Mouse (Mus musculus): ENCODE data around the gene Rptor. TPM values are rescaled to one million over a fixed set of nuclear protein-coding genes. Genes with fewer than 3 reads are reported as not detected.

Rptor gene
- polyA plus RNA-seq, 1 experiment from 2014 or later: 10.8 TPM

GRCm38 (mm10) chr11:119833877-119834804 lies 231.4 kb downstream of the Rptor start:
- ATAC-seq (ENCODE audit: low FRiP score, low TSS enrichment): no peak
- H3K27ac ChIP-seq (replicated peaks; ENCODE audit: low read depth, low read length): no peak overlapping the region

GRCm38 (mm10) chr11:119836326-119836725 lies 233.6 kb downstream of the Rptor start:
- no peak overlapping the region for H3K4me3 ChIP-seq (replicated peaks; ENCODE audit: low read depth, low read length)
- ATAC-seq (ENCODE audit: low FRiP score, low TSS enrichment) (no peak), DNase-seq (no peak)
- no peak overlapping the region for H3K9ac ChIP-seq (replicated peaks; ENCODE audit: low read length)
- 0 out of 2 replicates have a peak, but pooled peaks cover under 1% of the 10 kb centered on the region for H3K4me1 ChIP-seq (ENCODE audit: control insufficient read depth, insufficient read depth, low read length)
- H3K9me3 ChIP-seq (ENCODE audit: control insufficient read depth, low read length): no peaks in the 10 kb centered on the region
- 80% methylated on average over 3 of the region's 3 CpGs for WGBS
- no peak overlapping the region for H3K27ac ChIP-seq (replicated peaks; ENCODE audit: low read depth, low read length)
- no peak overlapping the region for H3K4me2 ChIP-seq (ENCODE audit: low read length)
- peaks cover 6% of the 10 kb centered on the region; the same call in 1 of the 2 replicates for H3K36me3 ChIP-seq (ENCODE audit: control insufficient read depth, insufficient read depth, low read length)
- no peaks in the 10 kb centered on the region for H3K27me3 ChIP-seq (ENCODE audit: control insufficient read depth, insufficient read depth, low read length)

More at GRCm38 (mm10) chr11:119833877-119834804, 231.4 kb downstream of the Rptor start:
- Histone ChIP-seq H3K9ac (replicated peaks; ENCODE audit: low read length) (no peak overlapping the region), H3K4me2 (ENCODE audit: low read length) (no peak overlapping the region), H3K9me3 (ENCODE audit: control insufficient read depth, low read length) (no peaks in the 10 kb centered on the region), H3K27me3 (ENCODE audit: control insufficient read depth, insufficient read depth, low read length) (no peaks in the 10 kb centered on the region), H3K36me3 (ENCODE audit: control insufficient read depth, insufficient read depth, low read length) (no peaks in the 10 kb centered on the region), H3K4me3 (replicated peaks; ENCODE audit: low read depth, low read length) (no peak overlapping the region), H3K4me1 (ENCODE audit: control insufficient read depth, insufficient read depth, low read length) (0 out of 2 replicates have a peak, but pooled peaks cover 3% of the 10 kb centered on the region)
- WGBS: 84% methylated on average over 16 of the region's 16 CpGs
- DNase-seq: no peak

GRCm38 (mm10) chr11:119837786-119838185 lies 235.1 kb downstream of the Rptor start:
- no peak overlapping the region for H3K27ac ChIP-seq (replicated peaks; ENCODE audit: low read depth, low read length)
- H3K4me1 ChIP-seq (ENCODE audit: control insufficient read depth, insufficient read depth, low read length): no peaks in the 10 kb centered on the region
- no peak overlapping the region for H3K9ac ChIP-seq (replicated peaks; ENCODE audit: low read length)
- peaks cover 6% of the 10 kb centered on the region; the same call in 1 of the 2 replicates for H3K36me3 ChIP-seq (ENCODE audit: control insufficient read depth, insufficient read depth, low read length)
- no peaks in the 10 kb centered on the region for H3K27me3 ChIP-seq (ENCODE audit: control insufficient read depth, insufficient read depth, low read length)
- no peaks in the 10 kb centered on the region for H3K9me3 ChIP-seq (ENCODE audit: control insufficient read depth, low read length)
- no peak overlapping the region for H3K4me2 ChIP-seq (ENCODE audit: low read length)
- no peak overlapping the region for H3K4me3 ChIP-seq (replicated peaks; ENCODE audit: low read depth, low read length)
- no peak for ATAC-seq (ENCODE audit: low FRiP score, low TSS enrichment)
- DNase-seq: no peak
- 91% methylated on average over 1 of the region's 1 CpGs for WGBS

- WGBS: 86% methylated on average over 10 of the region's 10 CpGs
- H3K27me3 ChIP-seq (ENCODE audit: control insufficient read depth, insufficient read depth, low read length): no peaks in the 10 kb centered on the region
- H3K9ac ChIP-seq (replicated peaks; ENCODE audit: low read length): no peak overlapping the region
- no peak for DNase-seq
- H3K36me3 ChIP-seq (ENCODE audit: control insufficient read depth, insufficient read depth, low read length): peaks cover 13% of the 10 kb centered on the region
- no peak for ATAC-seq (ENCODE audit: low FRiP score, low TSS enrichment)
- no peaks in the 10 kb centered on the region for H3K9me3 ChIP-seq (ENCODE audit: control insufficient read depth, low read length)
- peak overlapping the region; percentile 32; the same call in 1 of the 2 replicates for H3K27ac ChIP-seq (replicated peaks; ENCODE audit: low read depth, low read length)
- H3K4me1 ChIP-seq (ENCODE audit: control insufficient read depth, insufficient read depth, low read length): no peaks in the 10 kb centered on the region
- no peak overlapping the region for H3K4me3 ChIP-seq (replicated peaks; ENCODE audit: low read depth, low read length)
- no peak overlapping the region for H3K4me2 ChIP-seq (ENCODE audit: low read length)
Observed at GRCm38 (mm10) chr11:119839411-119840342, 237.0 kb downstream of the Rptor start.

- DNase-seq: no peak
- peaks cover 25% of the 10 kb centered on the region for H3K36me3 ChIP-seq (ENCODE audit: control insufficient read depth, insufficient read depth, low read length)
- H3K4me1 ChIP-seq (ENCODE audit: control insufficient read depth, insufficient read depth, low read length): no peaks in the 10 kb centered on the region
- no peaks in the 10 kb centered on the region for H3K27me3 ChIP-seq (ENCODE audit: control insufficient read depth, insufficient read depth, low read length)
- H3K4me3 ChIP-seq (replicated peaks; ENCODE audit: low read depth, low read length): no peak overlapping the region
- ATAC-seq (ENCODE audit: low FRiP score, low TSS enrichment): no peak
- H3K9me3 ChIP-seq (ENCODE audit: control insufficient read depth, low read length): no peaks in the 10 kb centered on the region
- H3K9ac ChIP-seq (replicated peaks; ENCODE audit: low read length): no peak overlapping the region
- no peak overlapping the region; the same call in 1 of the 2 replicates for H3K27ac ChIP-seq (replicated peaks; ENCODE audit: low read depth, low read length)
- WGBS: 90% methylated on average over 6 of the region's 6 CpGs
- H3K4me2 ChIP-seq (ENCODE audit: low read length): no peak overlapping the region
Observed at GRCm38 (mm10) chr11:119846608-119847007, 243.9 kb downstream of the Rptor start.

GRCm38 (mm10) chr11:119847076-119847475 lies 244.4 kb downstream of the Rptor start:
- no peaks in the 10 kb centered on the region for H3K9me3 ChIP-seq (ENCODE audit: control insufficient read depth, low read length)
- H3K9ac ChIP-seq (replicated peaks; ENCODE audit: low read length): no peak overlapping the region
- H3K27me3 ChIP-seq (ENCODE audit: control insufficient read depth, insufficient read depth, low read length): no peaks in the 10 kb centered on the region
- H3K4me2 ChIP-seq (ENCODE audit: low read length): no peak overlapping the region
- no peak overlapping the region for H3K4me3 ChIP-seq (replicated peaks; ENCODE audit: low read depth, low read length)
- no peak for ATAC-seq (ENCODE audit: low FRiP score, low TSS enrichment)
- no peak for DNase-seq
- peaks cover 29% of the 10 kb centered on the region for H3K36me3 ChIP-seq (ENCODE audit: control insufficient read depth, insufficient read depth, low read length)
- 93% methylated on average over 3 of the region's 3 CpGs for WGBS
- H3K27ac ChIP-seq (replicated peaks; ENCODE audit: low read depth, low read length): no peak overlapping the region
- H3K4me1 ChIP-seq (ENCODE audit: control insufficient read depth, insufficient read depth, low read length): no peaks in the 10 kb centered on the region

GRCm38 (mm10) chr11:119847569-119847968 lies 244.9 kb downstream of the Rptor start:
- H3K4me1 ChIP-seq (ENCODE audit: control insufficient read depth, insufficient read depth, low read length): no peaks in the 10 kb centered on the region
- H3K27ac ChIP-seq (replicated peaks; ENCODE audit: low read depth, low read length): no peak overlapping the region
- WGBS: 94% methylated on average over 3 of the region's 3 CpGs

GRCm38 (mm10) chr11:119848189-119848588 lies 245.5 kb downstream of the Rptor start:
- H3K9me3 ChIP-seq (ENCODE audit: control insufficient read depth, low read length): no peaks in the 10 kb centered on the region
- ATAC-seq (ENCODE audit: low FRiP score, low TSS enrichment): no peak
- H3K27ac ChIP-seq (replicated peaks; ENCODE audit: low read depth, low read length): no peak overlapping the region
- H3K4me3 ChIP-seq (replicated peaks; ENCODE audit: low read depth, low read length): no peak overlapping the region
- H3K9ac ChIP-seq (replicated peaks; ENCODE audit: low read length): no peak overlapping the region
- H3K4me1 ChIP-seq (ENCODE audit: control insufficient read depth, insufficient read depth, low read length): no peaks in the 10 kb centered on the region
- no peaks in the 10 kb centered on the region for H3K27me3 ChIP-seq (ENCODE audit: control insufficient read depth, insufficient read depth, low read length)
- no peak overlapping the region for H3K4me2 ChIP-seq (ENCODE audit: low read length)
- peaks cover 40% of the 10 kb centered on the region for H3K36me3 ChIP-seq (ENCODE audit: control insufficient read depth, insufficient read depth, low read length)
- DNase-seq: no peak
- 95% methylated on average over 5 of the region's 5 CpGs for WGBS

More at GRCm38 (mm10) chr11:119847569-119847968, 244.9 kb downstream of the Rptor start:
- H3K9ac ChIP-seq (replicated peaks; ENCODE audit: low read length): no peak overlapping the region
- no peak for DNase-seq
- H3K4me3 ChIP-seq (replicated peaks; ENCODE audit: low read depth, low read length): no peak overlapping the region
- H3K27me3 ChIP-seq (ENCODE audit: control insufficient read depth, insufficient read depth, low read length): no peaks in the 10 kb centered on the region
- no peak overlapping the region for H3K4me2 ChIP-seq (ENCODE audit: low read length)
- H3K36me3 ChIP-seq (ENCODE audit: control insufficient read depth, insufficient read depth, low read length): peaks cover 34% of the 10 kb centered on the region
- no peaks in the 10 kb centered on the region for H3K9me3 ChIP-seq (ENCODE audit: control insufficient read depth, low read length)
- no peak for ATAC-seq (ENCODE audit: low FRiP score, low TSS enrichment)

Measured in midbrain, embryonic 14.5 days (tissue).